Mouse (Mus musculus) B cell, adult 62 days (primary cell): ENCODE data around the gene Gripap1. TPM values are rescaled to one million over a fixed set of nuclear protein-coding genes. Genes with fewer than 3 reads are reported as not detected.

Experiments
- total RNA-seq: library from RNA; stranded (reverse); gene quantifications from 4 replicates; pipeline ENCODE4 v1.2.4, GENCODE M21; 2023

Gene Gripap1
- 277 to 286 TPM (median 284 TPM) in 4 replicates for total RNA-seq

GRCm38 (mm10) chrX:7789542-7790136 lies at the start of gene Gripap1:
Gripap1 (plus strand) TSS chrX:7789765.

DNA sequence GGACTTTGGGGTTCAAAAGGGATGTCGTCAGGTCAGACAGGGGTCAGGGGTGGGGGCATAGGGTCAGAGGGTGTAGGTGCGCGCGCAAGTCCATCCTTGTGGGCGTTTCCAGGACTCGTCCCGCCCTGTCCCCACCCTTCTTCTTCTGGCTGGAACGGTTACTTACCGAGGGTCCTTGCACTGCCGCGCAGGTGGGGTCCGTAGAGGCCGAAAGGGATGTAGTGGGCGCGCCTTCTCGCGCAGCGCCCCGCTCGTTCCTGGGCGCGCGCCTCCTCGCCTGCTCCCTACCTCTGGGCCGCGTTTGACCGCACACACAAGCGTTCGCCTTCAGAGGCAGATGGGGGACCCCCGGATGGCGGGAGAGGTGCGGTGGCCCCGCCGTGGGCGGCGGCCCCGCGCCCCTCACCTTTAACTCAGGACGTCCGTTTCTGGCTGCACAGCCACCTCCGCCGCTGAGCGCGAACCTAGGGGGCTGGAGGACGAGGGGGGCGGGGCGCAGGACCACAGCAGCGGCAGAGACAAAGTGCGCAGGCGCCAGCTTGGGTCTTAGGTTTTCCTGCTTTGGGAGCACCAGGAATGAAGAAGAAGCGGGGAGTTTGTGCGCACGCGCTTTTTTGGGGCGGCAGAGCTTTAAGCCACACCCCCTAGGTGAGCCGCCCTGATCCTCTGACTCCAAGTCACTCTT lies 39.0 kb upstream of the Gripap1 start, which contains the start of gene Ccdc120:
Gene Ccdc120, minus strand, starts transcription at position 474 of the 685 bp plus-strand sequence.

DNA sequence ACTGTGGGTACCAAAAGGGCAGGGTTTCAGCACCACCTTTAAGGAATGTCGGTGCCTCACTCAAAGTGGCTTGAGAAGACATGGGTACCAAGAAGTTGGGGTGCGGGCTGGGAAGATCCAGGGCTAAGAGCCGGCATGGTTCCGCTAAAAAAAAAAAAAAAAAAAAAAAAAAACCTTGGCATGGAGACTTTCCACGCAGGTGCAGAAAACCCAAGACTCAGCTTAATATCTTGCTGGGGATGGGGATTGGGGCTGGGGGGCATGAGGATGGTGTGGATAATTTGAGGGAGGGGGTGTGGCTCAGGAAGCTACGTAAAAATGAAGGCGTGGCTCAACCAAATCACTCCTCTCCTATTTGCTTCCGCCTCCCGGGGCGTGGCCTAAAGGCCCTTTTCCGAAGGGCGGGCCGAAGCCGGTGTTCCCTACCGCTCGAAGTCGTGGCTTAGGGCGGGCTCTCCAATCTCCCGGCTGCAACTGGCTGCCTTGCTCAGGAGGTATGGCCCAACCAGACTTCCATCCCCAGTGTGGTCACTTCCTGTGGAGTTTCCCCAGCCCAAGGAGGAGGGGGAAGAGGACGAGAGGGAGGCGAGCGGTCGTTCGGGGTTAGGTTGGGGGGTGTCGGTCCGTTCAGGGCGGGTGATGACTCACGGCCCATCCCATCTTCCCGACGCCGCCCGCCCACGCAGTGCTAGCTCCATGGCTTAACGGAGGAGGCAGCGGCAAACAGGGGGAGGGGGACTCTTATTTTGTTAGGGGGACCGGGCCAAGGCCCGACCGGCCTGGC lies 27.2 kb upstream of the Gripap1 start, which contains the start of gene Tfe3:
Gene Tfe3, plus strand, starts transcription at position 424 of the 784 bp plus-strand sequence.

DNA sequence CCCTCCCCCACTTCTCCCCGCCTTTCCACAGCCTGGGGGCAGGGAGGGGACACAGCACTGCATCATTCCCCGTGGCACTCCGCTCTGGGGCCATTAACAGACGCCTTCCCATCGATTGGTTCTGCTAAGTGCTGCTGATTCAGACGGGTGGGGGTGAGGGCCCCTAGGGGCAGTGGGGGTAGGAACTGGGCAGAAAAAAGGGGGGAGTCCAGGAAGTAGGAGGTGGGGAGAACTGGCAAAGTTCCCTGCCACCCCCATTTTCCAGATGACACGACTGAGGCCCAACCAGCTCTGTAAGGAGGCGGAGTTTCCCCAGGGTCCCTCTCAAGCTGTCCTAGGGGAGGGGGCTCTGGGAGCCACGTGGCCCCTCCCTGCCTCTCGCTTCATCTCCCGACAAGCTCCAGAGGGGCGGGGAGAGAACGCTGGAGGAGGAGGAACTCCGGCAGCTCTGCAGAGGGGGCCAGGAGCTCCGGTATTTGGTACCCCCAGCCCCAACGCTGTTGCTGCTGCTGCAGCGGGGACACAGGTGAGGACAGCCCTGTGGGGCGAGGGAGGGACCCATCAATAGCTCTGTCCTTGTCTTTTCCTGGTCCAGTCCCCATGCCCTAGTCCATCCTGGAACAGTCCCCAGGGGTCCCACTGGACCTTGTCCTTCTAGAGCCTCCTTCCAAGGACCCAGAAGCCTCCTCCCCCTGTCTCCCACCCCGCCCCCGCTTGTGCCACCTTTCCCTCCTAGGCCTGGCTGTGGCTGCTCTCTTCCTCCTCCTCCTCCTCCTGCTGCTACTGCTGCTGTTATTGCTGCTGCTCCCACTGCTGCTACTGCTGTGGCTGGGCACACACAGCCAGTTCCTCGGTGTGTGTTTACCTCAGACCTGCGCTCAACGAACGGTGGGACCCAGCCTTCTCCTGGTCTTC lies 32.6 kb downstream of the Gripap1 start, which contains the start of gene Kcnd1:
Gene Kcnd1, plus strand, starts transcription at position 425 of the 915 bp plus-strand sequence.

GRCm38 (mm10) chrX:7841163-7842162 lies 51.9 kb downstream of the Gripap1 start, which contains the start of gene Otud5:
Otud5 (plus strand) TSS chrX:7841364.

Other genes starting within 250 kb of the Gripap1 start
- gene Foxp3, start 216.1 kb upstream of the Gripap1 start, total RNA-seq: 0.49 TPM in 1 of 4 replicates, not detected in the others
- gene Ppp1r3f, start 215.5 kb upstream of the Gripap1 start, total RNA-seq: 5.1 to 6.6 TPM (median 5.3 TPM) in 4 replicates
- gene Ccdc22, start 184.2 kb upstream of the Gripap1 start, total RNA-seq: 19.2 to 22.5 TPM (median 20.0 TPM) in 4 replicates
- gene Cacna1f, start 182.7 kb upstream of the Gripap1 start, total RNA-seq: not detected in 4 replicates
- gene Syp, start 151.3 kb upstream of the Gripap1 start, total RNA-seq: 0.36 to 0.58 TPM (median 0.56 TPM) in 3 of 4 replicates, not detected in the other
- 24.4 to 28.3 TPM (median 25.8 TPM) in 4 replicates for gene Prickle3, start 132.5 kb upstream of the Gripap1 start, total RNA-seq
- 85.6 to 91.6 TPM (median 88.3 TPM) in 4 replicates for gene Plp2, start 118.4 kb upstream of the Gripap1 start, total RNA-seq
- gene Magix, start 108.5 kb upstream of the Gripap1 start, total RNA-seq: not detected in 4 replicates
- gene Gpkow, start 92.6 kb upstream of the Gripap1 start, total RNA-seq: 45.1 to 48.2 TPM (median 46.2 TPM) in 4 replicates
- 58.2 to 89.6 TPM (median 70.2 TPM) in 4 replicates for gene Wdr45, start 75.4 kb upstream of the Gripap1 start, total RNA-seq
- gene Gm45208, start 67.5 kb upstream of the Gripap1 start, total RNA-seq: not detected in 4 replicates
- 9.6 to 13.9 TPM (median 12.0 TPM) in 4 replicates for gene Praf2, start 61.3 kb upstream of the Gripap1 start, total RNA-seq
- gene Ccdc120, start 38.9 kb upstream of the Gripap1 start, total RNA-seq: not detected in 4 replicates
- 26.2 to 36.6 TPM (median 32.7 TPM) in 4 replicates for gene Tfe3, start 27.2 kb upstream of the Gripap1 start, total RNA-seq
- gene Kcnd1, start 32.5 kb downstream of the Gripap1 start, total RNA-seq: 1.5 to 2.4 TPM (median 1.9 TPM) in 4 replicates
- 168 to 185 TPM (median 181 TPM) in 4 replicates for gene Otud5, start 51.6 kb downstream of the Gripap1 start, total RNA-seq
- 36.0 to 41.3 TPM (median 37.2 TPM) in 4 replicates for gene Pim2, start 88.5 kb downstream of the Gripap1 start, total RNA-seq
- 28.8 to 38.6 TPM (median 35.1 TPM) in 4 replicates for gene Slc35a2, start 94.3 kb downstream of the Gripap1 start, total RNA-seq
- gene Pqbp1, start 109.5 kb downstream of the Gripap1 start, total RNA-seq: 126 to 133 TPM (median 129 TPM) in 4 replicates
- gene Timm17b, start 109.6 kb downstream of the Gripap1 start, total RNA-seq: 38.8 to 55.7 TPM (median 51.5 TPM) in 4 replicates
- gene Gm10491, start 118.1 kb downstream of the Gripap1 start, total RNA-seq: not detected in 4 replicates
- 2.1 TPM in 1 of 4 replicates, not detected in the others for gene Gm10490, start 119.8 kb downstream of the Gripap1 start, total RNA-seq
- not detected in 4 replicates for gene Pcsk1n, start 130.1 kb downstream of the Gripap1 start, total RNA-seq
- gene Eras, start 138.8 kb downstream of the Gripap1 start, total RNA-seq: not detected in 4 replicates
- 15.9 to 26.0 TPM (median 21.4 TPM) in 4 replicates for gene Hdac6, start 158.1 kb downstream of the Gripap1 start, total RNA-seq
- not detected in 4 replicates for gene Gata1, start 188.3 kb downstream of the Gripap1 start, total RNA-seq
- gene Glod5, start 228.7 kb downstream of the Gripap1 start, total RNA-seq: not detected in 4 replicates